Mouse (Mus musculus): ENCODE results near the gene Neurog3.

Neurog3 gene

GRCm38 (mm10) chr10:62132691-62133281, at the start of gene Neurog3:
Gene Neurog3, plus strand, starts transcription at chr10:62133090.
- in situ Hi-C loops (cut with MboI; ENCODE audit: low sequenced_read_pairs): no loop called here

DNA sequence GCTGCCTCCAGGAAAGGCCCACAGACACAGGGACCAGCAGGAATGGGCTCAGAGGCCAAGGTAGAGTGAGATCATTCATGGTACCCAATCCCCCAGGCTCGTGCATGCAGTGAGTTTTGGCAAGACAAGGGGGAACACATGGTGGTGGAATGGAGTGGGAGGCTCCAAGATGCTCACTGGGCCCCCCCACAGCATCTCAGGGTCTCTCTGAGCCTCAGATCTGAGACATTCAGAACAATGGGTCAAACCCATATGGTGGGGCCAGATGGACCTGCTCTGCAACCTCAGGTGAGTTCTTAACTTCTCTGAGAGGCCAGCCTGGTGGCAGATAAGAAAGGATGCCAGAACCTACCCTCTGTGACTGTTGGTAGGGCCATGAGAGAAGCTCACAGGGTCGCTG, 46.8 kb upstream of the Neurog3 start:
- in situ Hi-C loops (cut with MboI; ENCODE audit: low sequenced_read_pairs): no loop called here

DNA sequence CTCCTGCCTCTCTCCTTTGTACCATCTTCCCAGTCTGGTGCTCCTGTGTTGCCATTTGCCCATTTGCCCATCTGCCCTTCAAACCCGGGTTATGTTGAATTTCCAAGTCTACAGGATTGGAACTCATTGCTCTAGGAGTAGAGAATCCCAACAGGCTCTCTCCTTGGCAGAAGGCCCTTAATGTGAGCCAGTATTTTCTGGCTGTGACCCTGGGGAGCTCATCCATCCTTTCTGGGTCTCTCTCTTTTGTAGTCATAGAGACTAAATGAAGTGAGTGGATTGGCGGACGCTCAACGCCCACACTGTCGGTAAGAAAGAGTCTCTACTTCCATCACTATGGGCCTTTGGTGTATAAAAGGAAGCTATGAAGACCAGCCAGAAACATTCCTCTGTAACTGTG, 46.1 kb upstream of the Neurog3 start:
- in situ Hi-C loops (cut with MboI; ENCODE audit: low sequenced_read_pairs): no loop called here

DNA sequence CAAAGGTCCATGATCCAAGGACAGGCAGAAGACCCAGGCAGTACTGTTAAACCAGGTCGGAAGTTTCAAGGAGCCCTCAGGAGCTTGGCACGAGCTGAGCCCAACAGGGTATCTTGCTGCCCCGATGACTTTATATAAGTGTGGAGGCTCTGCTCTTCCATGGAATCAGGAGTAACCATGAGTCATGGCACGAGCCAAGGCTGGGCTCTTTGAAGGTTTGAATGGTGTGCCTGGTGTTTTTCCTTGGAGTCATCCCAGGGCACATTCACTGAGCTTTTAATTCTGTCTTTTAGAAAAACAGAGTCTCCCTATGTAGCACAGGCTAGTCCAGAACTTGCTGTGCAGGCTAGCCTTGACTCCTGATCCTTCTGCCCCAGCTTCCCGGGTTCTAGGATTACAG, 44.5 kb upstream of the Neurog3 start:
- in situ Hi-C loops (cut with MboI; ENCODE audit: low sequenced_read_pairs): no loop called here

DNA sequence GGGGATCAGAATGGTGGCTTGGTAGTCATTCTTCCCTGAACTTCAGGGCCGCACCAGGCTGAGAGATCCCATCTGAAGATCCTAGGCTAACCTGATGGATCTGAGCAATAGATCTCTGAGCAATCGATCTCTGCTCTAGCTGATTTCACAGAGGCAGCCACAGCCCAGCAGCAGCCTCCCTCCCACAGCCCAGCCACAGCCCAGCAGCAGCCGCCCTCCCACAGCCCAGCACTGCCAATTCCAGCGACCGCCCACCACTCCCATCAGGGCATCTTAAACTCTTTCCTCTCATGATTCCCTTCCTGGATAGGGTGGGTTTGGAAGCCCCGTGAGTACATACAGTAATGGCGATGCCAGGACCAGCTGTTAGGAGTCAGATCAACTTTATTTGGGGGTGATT, 43.8 kb upstream of the Neurog3 start:
- in situ Hi-C loops (cut with MboI; ENCODE audit: low sequenced_read_pairs): no loop called here

DNA sequence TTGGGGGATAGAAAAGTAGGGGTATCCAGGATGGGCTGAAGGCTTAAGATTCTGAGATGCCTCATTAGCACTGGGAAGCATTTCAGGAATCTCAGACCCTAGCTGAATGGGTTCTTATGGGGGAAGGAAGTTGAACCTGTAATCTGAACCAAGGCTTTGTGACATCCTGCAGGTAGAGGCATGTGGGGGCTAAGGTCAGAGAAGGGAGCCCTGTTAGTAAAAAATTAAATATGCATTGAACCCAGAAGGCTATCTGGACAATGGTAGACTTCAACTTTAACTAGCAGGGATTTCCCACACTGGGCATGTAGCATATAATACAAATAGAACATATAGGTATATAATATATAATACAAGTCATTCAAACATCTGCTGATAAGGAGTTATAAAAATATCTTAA, 43.4 kb upstream of the Neurog3 start:
- in situ Hi-C loops (cut with MboI; ENCODE audit: low sequenced_read_pairs): no loop called here

- in situ Hi-C loops (cut with MboI; ENCODE audit: low sequenced_read_pairs): no loop called here
Measured at GRCm38 (mm10) chr10:62093903-62094302, 39.0 kb upstream of the Neurog3 start.

- in situ Hi-C loops (cut with MboI; ENCODE audit: low sequenced_read_pairs): no loop called here
Measured at GRCm38 (mm10) chr10:62094401-62094800, 38.5 kb upstream of the Neurog3 start.

GRCm38 (mm10) chr10:62099749-62100403, 33.0 kb upstream of the Neurog3 start:
- in situ Hi-C loops (cut with MboI; ENCODE audit: low sequenced_read_pairs): loop anchor here (5.0 to 10.0 kb wide), 4 partner anchors 43 to 263 kb away; no protein-coding TSS in a partner anchor

GRCm38 (mm10) chr10:62101504-62102439, 31.1 kb upstream of the Neurog3 start:
- in situ Hi-C loops (cut with MboI; ENCODE audit: low sequenced_read_pairs): loop anchor here (5.0 to 10.0 kb wide), 4 partner anchors 44 to 264 kb away; no protein-coding TSS in a partner anchor

DNA sequence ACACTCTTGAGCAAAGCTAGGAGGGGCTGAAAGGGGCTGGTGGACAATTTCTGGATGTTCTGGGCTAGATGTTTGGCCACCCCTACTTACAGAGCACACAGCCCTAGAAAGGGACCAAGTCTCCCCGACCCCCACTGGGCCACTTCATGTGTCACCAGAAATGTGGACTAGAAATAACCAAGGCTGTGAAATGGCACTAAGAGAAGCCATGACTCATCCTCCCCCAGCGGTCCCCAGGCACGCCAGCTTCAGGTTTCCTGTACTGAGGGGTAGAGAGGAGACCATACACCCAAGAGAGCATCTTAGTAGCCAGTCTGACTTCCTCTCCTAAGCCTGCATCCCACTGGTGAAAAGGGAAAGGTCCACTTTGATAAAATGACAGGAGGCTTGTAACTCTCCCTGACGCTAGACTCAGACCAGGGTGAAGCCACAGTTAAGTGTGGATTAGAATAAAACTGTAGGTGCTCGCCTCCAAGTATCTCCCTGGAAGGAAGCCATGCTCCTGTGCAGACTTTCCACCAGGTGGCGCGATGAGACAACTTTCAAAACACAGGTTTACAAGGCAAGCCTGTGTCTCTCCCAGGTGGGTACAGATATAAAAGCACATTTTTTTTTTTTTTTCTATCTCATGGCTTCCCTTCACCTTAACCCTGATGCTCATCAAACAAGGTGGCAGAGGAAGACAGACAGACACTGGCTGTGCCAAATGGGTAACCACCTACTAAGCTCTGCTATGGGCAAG, 27.9 kb upstream of the Neurog3 start:
- in situ Hi-C loops (cut with MboI; ENCODE audit: low sequenced_read_pairs): loop anchor here (5.0 to 10.0 kb wide), 4 partner anchors 48 to 268 kb away; no protein-coding TSS in a partner anchor

- in situ Hi-C loops (cut with MboI; ENCODE audit: low sequenced_read_pairs): loop anchor here (10.0 kb wide), 1 partner anchor 122 kb away; no protein-coding TSS in a partner anchor
Measured at GRCm38 (mm10) chr10:62107048-62107447, 25.8 kb upstream of the Neurog3 start.

- in situ Hi-C loops (cut with MboI; ENCODE audit: low sequenced_read_pairs): no loop called here
Measured at GRCm38 (mm10) chr10:62110504-62111206, 22.2 kb upstream of the Neurog3 start.

- in situ Hi-C loops (cut with MboI; ENCODE audit: low sequenced_read_pairs): no loop called here
Measured at GRCm38 (mm10) chr10:62111207-62111576, 21.7 kb upstream of the Neurog3 start.

DNA sequence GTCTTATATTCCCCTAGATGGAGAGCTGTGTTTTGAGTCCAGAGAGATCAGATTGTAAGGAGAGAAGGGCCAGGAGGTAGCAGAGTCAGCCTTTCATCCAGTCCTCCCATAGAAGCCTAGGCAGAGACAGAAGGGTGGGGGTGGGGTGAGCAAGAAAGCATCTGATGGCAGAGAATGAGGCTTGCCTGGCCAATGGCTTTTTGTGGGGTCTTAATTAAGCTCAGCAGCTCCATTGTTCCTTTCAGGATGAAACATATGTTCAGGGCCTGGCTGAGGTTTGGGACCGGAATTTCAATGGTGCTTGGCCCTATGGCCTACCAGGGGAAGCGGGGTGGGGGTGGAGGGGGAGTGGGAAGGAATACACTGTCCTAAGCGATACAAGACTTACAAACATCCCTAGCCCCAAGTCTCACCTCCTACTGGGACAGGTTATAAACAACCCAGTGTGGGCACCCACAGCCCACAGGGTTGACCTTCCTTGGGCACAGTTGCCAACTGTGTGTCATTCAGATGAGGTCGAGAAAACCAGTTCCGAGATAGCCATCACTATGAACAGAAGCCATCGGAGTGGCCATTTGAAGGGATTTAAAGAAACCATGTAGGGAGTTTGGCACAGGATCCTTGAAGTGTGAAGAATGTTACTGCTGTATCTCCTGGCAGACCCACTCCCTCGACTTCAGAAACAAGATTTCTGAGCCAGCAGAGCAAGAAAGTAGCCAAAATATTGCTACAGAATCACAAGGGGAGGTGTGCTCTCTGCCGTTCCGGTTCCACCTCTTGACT, 18.8 kb upstream of the Neurog3 start:
- in situ Hi-C loops (cut with MboI; ENCODE audit: low sequenced_read_pairs): no loop called here

DNA sequence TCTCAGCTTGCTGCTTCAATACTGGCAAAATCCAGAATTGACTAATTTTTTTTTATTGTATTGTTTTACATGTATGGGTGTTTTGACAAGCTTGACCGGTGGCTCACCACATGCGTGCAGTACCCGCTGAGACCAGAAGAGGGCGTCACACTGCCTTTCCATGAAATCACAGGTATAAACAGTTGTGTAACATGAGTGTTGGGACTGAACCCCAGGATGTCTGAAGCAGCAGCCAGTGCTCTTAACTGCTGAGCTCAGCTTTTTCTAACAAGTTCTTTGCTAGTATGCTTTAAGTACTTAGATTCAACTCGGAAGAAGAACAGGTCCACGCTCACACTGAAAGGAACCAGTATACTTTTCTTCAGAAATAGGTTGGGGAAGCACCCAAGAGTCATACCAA, 5.8 kb upstream of the Neurog3 start:
- in situ Hi-C loops (cut with MboI; ENCODE audit: low sequenced_read_pairs): no loop called here

DNA sequence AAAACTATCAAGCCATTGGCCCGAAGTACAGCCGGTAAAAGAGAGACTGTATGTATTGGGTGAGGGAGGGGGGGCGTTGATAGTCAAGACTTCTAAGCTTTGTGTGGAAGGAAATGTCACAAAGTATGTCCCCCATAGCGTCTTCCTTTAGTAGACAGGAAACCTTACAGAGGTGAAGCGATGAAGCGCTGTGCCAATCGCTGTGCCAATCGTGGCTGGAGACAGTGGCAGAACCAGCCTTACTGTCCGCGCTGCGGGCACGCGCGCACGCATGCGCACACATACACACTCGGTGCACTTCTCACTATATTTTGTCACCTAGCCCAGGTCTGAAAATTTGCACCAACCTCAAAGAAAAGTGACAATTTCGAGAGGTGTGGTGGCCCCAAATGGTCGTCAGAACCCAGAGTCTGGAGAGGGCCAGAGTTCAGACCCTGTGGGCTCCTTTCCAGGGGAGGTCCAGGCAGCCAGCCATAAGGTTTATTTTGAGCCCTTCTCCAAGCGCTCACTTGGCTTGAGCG, 5.1 kb upstream of the Neurog3 start:
- in situ Hi-C loops (cut with MboI; ENCODE audit: low sequenced_read_pairs): no loop called here

GRCm38 (mm10) chr10:62128316-62128951, 4.5 kb upstream of the Neurog3 start:
- in situ Hi-C loops (cut with MboI; ENCODE audit: low sequenced_read_pairs): no loop called here

Data from CH12F3 (cell line).